Mouse (Mus musculus) lung, postnatal 36 days (tissue): ENCODE measurements around the gene Kdelr1.

ENCODE experiments used
- DNase-seq: peaks from one replicate; pipeline ENCODE4 v3.0.0; 2022; ENCODE audit warnings: mixed read lengths

Gene Kdelr1

DNA sequence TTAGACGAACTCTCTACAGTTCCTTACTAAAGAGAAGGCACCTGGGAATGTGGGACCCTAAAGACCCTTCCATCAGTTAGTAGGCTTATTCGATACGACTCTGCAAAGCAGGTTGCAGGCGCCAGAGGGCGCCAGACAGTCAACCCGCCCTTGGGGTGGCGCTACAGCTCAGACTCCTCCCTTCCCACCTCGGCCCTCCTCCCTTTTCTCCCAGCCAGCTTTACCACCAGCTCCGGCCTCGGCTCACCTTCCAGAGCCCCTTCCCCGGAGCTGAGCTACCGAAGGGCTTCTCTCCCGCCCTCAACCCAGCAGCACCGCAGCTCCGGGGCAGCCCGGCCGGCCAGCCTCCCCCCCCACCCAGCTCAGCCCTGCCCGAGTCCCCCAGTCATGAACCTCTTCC lies at the start of gene Kdelr1:
Kdelr1 (plus strand) TSS at position 149 of the 400 bp plus-strand sequence.
- DNase-seq: peak; percentile 95

GRCm38 (mm10) chr7:45824598-45824997 lies 48.0 kb upstream of the Kdelr1 start, which contains the start of gene Kcnj14:
TSS of gene Kcnj14 (minus strand) at chr7:45824782.
- DNase-seq: no peak

GRCm38 (mm10) chr7:45826631-45827030 lies 45.9 kb upstream of the Kdelr1 start:
- no peak for DNase-seq

DNA sequence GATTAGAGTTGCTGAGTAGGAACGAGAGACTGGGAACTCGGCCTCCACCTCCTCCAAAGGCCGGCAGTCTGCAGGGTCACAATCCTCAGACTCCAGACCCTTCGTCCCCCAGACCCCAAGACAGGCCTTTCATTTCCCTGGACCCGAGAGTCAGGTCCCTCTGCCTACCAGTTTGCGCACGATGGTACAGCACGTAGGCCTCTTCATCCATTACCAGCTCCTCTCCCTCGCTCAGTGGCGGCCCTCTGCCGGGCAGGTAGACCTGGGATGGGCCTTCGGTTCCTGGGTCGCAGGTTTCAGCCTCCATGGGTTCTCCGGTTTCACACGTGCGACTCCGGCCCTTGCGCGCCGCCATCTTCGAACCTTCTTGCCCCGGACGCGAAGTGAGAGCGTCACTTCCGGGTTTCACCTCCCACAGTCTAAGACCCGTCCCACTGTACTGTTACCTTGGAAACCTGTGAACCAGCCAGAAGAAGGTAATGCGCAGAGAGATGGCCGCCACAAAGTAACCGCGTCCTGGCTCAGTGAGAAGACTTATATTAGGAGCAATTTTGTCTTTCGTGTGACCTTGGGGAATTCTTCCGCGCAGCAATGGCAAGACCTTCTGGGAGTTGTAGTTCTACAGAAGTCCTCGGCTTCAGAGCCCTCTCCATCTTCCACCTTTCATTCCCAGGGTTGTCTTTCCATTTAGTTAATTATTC lies 42.0 kb upstream of the Kdelr1 start, which contains the start of gene Grwd1:
Grwd1 (minus strand) TSS at position 518 of the 701 bp plus-strand sequence.
- peak; percentile 91 for DNase-seq

DNA sequence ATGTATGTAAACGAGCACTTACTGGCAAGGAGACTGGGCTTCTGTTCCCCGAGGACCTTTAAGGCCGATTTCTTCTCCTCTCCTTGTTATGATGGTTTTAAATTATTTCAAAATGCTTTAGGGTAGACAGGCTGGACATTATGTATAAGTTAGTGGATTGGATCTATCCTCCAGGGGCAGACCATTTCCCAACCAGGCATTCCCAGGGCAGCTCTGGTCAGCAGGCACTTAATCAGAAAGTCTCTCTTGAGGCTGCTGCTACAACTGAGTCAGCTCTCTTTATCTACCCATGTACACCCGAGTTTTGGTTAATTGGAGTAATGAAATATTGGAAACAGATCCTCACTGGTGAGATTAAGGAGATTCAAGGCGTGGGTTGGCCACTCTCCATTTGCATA lies 41.4 kb upstream of the Kdelr1 start:
- no peak for DNase-seq

GRCm38 (mm10) chr7:45832428-45832827 lies 40.1 kb upstream of the Kdelr1 start:
- no peak for DNase-seq

- DNase-seq: no peak
Observed at GRCm38 (mm10) chr7:45833148-45833790, 39.3 kb upstream of the Kdelr1 start.

GRCm38 (mm10) chr7:45833924-45834323 lies 38.6 kb upstream of the Kdelr1 start:
- no peak for DNase-seq

DNA sequence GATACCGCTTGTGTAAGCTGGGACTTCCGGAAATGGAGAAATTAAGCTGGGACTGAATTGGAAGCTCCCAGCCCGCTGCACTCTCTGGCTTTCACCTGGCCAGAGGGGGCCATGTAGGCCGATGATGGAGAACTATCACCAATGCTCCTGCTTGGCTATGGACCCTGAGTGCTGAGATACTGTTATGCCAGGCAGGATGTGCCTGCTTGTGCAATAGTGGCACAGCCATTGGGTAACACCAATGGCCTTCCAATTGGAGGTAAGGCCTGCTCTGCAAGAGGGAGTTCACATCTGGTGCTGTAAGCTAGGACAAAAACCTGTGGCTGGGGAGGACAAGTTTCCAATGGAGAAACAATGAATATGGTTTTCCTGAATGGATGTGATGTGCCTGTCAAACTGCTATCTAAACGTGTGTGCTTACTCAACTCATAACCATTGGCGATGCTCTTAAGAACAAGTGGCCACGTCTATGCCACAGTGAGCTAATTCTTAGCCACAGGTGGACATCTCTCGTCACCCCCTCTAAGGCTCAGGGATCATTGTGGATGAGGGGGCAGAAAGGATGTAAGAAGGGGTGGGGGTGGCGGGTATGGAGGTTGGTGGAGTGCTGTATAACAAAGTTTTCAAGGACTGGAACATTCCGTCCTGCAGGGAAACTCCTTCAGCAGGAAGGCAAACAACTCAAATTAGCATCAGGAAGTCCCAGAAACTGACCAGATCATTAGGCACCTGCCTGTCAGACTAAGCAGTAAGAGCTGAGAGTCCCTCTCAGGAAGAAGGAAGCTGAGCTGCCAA lies 29.4 kb upstream of the Kdelr1 start:
- peak; percentile 15 for DNase-seq

GRCm38 (mm10) chr7:45848447-45849027 lies 24.0 kb upstream of the Kdelr1 start:
- no peak for DNase-seq

DNA sequence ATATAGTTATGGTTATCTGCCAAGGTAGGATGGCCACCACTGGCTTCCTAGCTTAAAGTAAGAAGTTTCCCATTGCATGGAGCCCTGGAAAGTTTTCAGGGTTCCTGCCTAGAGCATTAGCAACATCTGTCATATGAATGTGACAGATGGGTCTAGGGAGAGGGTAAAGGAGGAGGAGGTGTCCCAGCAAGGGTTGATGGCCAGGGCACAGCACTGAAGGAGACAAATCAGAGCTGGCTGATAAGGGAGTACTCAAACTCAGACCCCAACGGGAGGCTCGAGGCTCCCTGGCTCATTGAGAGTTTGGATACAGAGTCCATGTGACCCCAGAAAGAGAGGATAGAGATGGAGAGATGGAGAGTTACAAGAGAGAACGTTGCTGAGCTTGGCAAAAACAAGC lies 21.9 kb upstream of the Kdelr1 start:
- no peak for DNase-seq

GRCm38 (mm10) chr7:45853089-45853488 lies 19.5 kb upstream of the Kdelr1 start:
- no peak for DNase-seq

DNA sequence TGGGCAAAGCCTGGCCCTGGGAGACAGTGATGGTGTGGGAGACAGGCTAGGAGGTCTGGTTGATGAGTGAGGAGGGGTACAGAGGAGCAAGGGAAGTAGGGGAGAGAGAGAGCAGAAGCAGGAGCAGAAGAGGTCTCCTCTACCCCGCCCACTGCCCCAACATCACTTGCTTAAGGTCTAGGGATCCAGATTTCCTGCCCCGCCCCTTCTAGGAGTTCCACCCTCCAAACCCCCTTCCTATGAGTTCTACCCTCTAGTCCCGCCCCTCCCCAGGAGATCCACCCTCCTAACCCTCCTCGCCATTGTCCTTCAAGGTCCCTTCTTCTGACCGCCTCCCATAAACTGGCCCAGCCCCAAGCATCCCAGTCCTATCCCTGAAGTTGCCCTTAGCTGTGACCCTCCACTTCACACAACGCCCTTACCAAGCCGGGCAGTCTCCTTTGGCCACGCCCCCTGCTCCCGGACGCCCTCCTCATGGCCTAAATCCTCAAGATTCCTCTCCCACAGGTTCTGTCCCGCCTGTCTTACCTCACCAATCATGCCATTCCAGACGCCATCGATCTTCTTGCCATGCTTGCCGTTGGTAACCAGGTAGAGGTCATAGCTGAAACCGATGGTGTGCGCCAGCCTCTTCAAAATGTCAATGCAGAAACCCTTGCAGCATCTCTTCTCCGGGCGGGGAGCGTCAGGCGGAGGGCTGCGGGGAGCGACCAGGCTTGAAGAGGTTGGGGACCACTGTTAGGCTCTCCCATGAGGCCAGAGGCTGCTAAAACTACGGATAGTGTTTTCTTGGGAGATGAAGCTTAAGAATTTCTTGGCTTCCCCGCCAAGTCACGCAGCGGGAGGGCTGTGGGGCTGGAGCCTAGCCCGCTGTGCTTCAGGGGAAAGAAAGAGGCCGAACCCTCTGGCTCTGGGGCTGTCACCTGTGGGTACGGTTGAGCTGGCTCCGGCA lies 15.3 kb upstream of the Kdelr1 start:
- DNase-seq: peak; percentile 32

DNA sequence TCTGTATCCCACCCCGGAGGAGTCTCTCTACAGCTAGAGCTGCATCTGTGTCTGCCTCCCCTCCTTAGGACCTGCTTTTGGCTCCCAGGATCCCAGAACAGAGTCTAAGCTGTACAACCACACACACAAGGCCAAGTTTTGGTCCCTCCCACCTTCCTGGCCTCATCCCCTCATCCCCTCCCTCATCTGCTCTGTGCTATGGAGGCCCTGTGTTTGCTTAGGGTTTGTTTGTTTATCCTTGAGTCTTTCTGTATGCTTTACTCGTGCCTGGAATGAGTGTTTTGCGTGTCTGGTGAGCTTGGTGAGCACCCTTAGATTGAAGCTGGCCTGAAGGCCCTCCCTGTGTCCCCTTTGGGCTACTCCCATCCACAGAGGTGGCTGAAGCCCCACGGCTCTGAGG lies 13.6 kb upstream of the Kdelr1 start:
- peak; percentile 50 for DNase-seq

DNA sequence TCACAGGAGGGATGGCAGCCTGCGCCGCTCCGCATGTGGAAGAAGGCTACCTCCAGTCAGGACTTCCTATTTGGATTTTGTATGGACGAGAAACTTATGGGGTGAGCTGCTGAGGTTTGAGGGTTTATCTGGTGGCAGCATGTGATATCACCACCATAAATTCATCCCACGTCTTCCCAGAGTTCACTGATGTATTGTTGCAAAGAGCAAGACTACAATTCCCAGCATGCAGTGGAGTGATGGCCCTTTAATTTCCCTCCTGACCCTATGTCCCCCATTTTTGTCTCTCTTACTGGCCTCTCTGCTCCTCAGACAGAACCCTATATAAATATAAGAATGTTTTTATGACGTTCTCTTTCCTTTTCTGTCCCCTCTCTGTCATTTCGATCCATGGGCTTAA lies 9.8 kb upstream of the Kdelr1 start:
- no peak for DNase-seq

- DNase-seq: no peak
Observed at GRCm38 (mm10) chr7:45864435-45864834, 8.1 kb upstream of the Kdelr1 start.

DNA sequence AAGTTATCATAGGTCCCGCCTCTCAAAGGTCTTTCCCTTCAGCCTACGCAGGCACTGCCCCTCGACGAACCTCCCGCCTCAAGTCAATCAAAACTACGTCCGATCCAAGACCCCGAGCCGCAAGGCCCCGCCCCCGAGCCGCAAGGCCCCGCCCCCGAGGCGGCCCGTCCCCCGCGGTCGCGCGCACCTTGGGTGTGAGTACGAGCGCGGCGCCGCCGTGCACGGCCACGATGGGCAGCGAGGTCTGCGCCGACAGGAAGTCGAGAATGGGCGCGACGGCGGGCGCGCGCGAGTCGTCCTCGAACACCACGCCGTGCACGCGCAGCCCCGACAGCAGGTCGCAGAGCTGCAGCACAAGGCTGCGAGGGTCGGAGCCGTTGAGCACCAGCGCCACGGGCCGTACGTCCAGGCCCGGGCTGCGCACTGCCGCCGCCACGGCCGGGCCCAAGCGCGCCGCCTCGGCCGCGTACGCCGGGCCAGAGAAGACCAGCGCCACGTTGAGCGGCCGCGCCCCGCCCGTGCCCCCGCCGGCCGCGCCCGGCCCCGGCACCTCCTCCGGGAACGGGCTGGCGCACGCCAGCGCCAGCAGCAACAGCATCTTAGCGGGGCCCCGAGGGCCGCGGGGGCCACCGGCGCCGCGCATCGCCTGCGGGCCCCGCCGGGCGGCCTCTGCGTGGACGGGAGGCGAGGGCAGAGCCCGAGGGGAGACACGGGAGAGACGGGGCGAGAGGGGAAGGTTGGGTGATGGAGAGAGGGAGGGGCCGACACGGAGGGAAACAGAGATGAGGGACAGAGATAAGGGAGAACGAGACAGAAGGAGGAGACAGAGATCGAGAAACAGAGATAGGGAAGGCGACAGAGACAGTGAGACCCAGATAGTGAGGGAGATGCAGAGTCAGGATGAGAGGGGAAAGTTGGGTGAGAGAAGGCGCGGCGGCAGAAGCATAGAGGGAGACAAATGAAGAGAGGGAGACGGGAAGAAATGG lies 6.4 kb upstream of the Kdelr1 start:
- peak; percentile 94 for DNase-seq

GRCm38 (mm10) chr7:45867871-45868270 lies 4.7 kb upstream of the Kdelr1 start:
- DNase-seq: no peak

- DNase-seq: no peak
Observed at GRCm38 (mm10) chr7:45869107-45869670, 3.4 kb upstream of the Kdelr1 start.

DNA sequence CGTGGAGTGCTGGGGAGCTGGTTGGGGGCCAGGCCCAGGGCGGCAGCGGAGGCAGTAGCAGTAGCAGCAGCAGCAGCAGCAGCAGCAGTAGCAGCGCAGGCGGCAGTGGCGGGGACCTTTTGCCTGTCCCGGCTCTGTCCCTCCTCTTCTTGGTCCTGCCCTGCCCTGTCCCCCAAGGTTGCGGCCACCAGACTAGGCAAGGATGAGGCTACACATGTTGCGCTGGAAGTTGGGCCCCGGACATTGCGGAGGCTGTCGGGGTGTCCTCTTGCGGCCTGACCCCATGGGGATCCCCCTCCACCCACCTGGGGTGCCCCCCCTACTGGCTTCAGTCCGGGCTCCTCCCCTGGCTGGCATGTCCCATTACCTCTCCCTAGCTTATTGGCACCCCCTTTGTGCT lies 2.8 kb upstream of the Kdelr1 start:
- no peak for DNase-seq
